Mouse (Mus musculus) liver, postnatal 0 days (tissue): Measurements from ENCODE around the gene Hoxa7. TPM values are rescaled to one million over a fixed set of nuclear protein-coding genes. Genes with fewer than 3 reads are reported as not detected.

Experiments used
- ATAC-seq: fragments of 200-750 bp; cut with Nextera tagmentation; 2 replicates; pipeline ENCODE4 v1.8.0; 2017; ENCODE audit warnings: mild to moderate bottlenecking, moderate library complexity
- DNase-seq: peaks from one replicate; pipeline ENCODE4 v3.0.0-alpha.2; 2016
- H3K27ac ChIP-seq: fragments of 300-500 bp; sonication (generic); 2 replicates; pipeline ENCODE4 v1.5.1; 2014; ENCODE audit warnings: antibody characterized with exemption, moderate library complexity, mild to moderate bottlenecking, low read depth
- H3K27me3 ChIP-seq: fragments of 300-500 bp; sonication (generic); 2 replicates; pipeline ENCODE4 v1.6.1; 2014; ENCODE audit warnings: low read length, control low read depth, mixed read lengths; ENCODE audit not compliant: insufficient read depth
- H3K36me3 ChIP-seq: fragments of 300-500 bp; sonication (generic); replicated peaks from 2 replicates; pipeline ENCODE4 v1.6.1; 2014; ENCODE audit warnings: mild to moderate bottlenecking, control low read depth, low read length, moderate library complexity, mixed read lengths; ENCODE audit not compliant: insufficient read depth
- H3K4me1 ChIP-seq: fragments of 300-500 bp; sonication (generic); 2 replicates; pipeline ENCODE4 v1.6.1; 2014; ENCODE audit warnings: antibody characterized with exemption, mild to moderate bottlenecking, control low read depth; ENCODE audit not compliant: insufficient read depth
- H3K4me2 ChIP-seq: fragments of 300-500 bp; sonication (generic); 2 replicates; pipeline ENCODE4 v1.6.1; 2014; ENCODE audit warnings: low read depth, mild to moderate bottlenecking, low read length, moderate library complexity, mixed read lengths
- H3K4me3 ChIP-seq: fragments of 300-500 bp; sonication (generic); 2 replicates; pipeline ENCODE4 v1.5.1; 2014; ENCODE audit warnings: low read depth, low read length
- H3K9ac ChIP-seq: fragments of 300-500 bp; sonication (generic); replicated peaks from 2 replicates; pipeline ENCODE4 v1.6.1; 2014; ENCODE audit warnings: mild to moderate bottlenecking, moderate library complexity
- H3K9me3 ChIP-seq: fragments of 300-500 bp; sonication (generic); 2 replicates; pipeline ENCODE4 v1.6.1; 2016; ENCODE audit warnings: mild to moderate bottlenecking, control low read depth, low read length, mixed read lengths
- CTCF ChIP-seq: sonication (generic); IDR thresholded peaks from 2 replicates; pipeline ENCODE4 v1.5.1; 2016; ENCODE audit warnings: antibody characterized with exemption, low read depth
- EP300 ChIP-seq: IDR thresholded peaks from 2 replicates; pipeline ENCODE4 v1.6.1; 2016; ENCODE audit warnings: antibody characterized with exemption, low read depth, mild to moderate bottlenecking
- WGBS: fragments of 180-500 bp; shearing (Covaris S2); extraction: QIAGEN DNeasy Blood & Tissue Kit; methylation state at CpG from one replicate; pipeline ENCODE4 v1.1.7; 2014; ENCODE audit not compliant: insufficient replicate concordance; 5-methylcytosine and 5-hydroxymethylcytosine counted together
- polyA plus RNA-seq: library from polyadenylated mRNA; unstranded; fragments of >200 nt; fragmentation: Nextera tagmentation; extraction: Ambion mirVana; gene quantifications from 2 replicates; pipeline ENCODE4 v1.2.1, GENCODE M21; 2015

Gene Hoxa7
- polyA plus RNA-seq, 1 experiment from 2014 or later: 0.39 TPM

GRCm38 (mm10) chr6:52234428-52235140 lies 12.9 kb upstream of the Hoxa7 start:
- ATAC-seq: no peak
- H3K4me2 ChIP-seq: no peak overlapping the region
- H3K4me3 ChIP-seq: 0 out of 2 replicates have a peak overlapping the region, but pooled peaks have one; percentile 6
- 0 out of 2 replicates have a peak, but pooled peaks cover 2% of the 10 kb centered on the region for H3K4me1 ChIP-seq
- peaks cover 99% of the 10 kb centered on the region for H3K27me3 ChIP-seq
- no peaks in the 10 kb centered on the region for H3K36me3 ChIP-seq
- TF ChIP-seq CTCF (no peak), EP300 (no peak)
- H3K9me3 ChIP-seq: no peaks in the 10 kb centered on the region
- no peak for DNase-seq
- H3K9ac ChIP-seq: no peak overlapping the region
- H3K27ac ChIP-seq: no peak overlapping the region
- 3% methylated on average over 52 of the region's 68 CpGs for WGBS

GRCm38 (mm10) chr6:52233546-52234427 lies 12.1 kb upstream of the Hoxa7 start:
- H3K4me2 ChIP-seq: no peak overlapping the region
- H3K4me3 ChIP-seq: 0 out of 2 replicates have a peak overlapping the region, but pooled peaks have one; percentile 6
- ATAC-seq (no peak), DNase-seq (no peak)
- no peak overlapping the region for H3K27ac ChIP-seq
- peaks cover 99% of the 10 kb centered on the region for H3K27me3 ChIP-seq
- H3K36me3 ChIP-seq: no peaks in the 10 kb centered on the region
- H3K9ac ChIP-seq: no peak overlapping the region
- WGBS: 2% methylated on average over 64 of the region's 70 CpGs
- TF ChIP-seq CTCF (no peak), EP300 (no peak)
- 0 out of 2 replicates have a peak, but pooled peaks cover 2% of the 10 kb centered on the region for H3K4me1 ChIP-seq
- H3K9me3 ChIP-seq: no peaks in the 10 kb centered on the region

- Histone ChIP-seq H3K4me2 (no peak overlapping the region), H3K27ac (no peak overlapping the region), H3K9me3 (no peaks in the 10 kb centered on the region), H3K36me3 (no peaks in the 10 kb centered on the region), H3K27me3 (peaks cover 97% of the 10 kb centered on the region), H3K4me3 (no peak overlapping the region), H3K9ac (no peak overlapping the region), H3K4me1 (0 out of 2 replicates have a peak, but pooled peaks cover 2% of the 10 kb centered on the region)
- TF ChIP-seq CTCF: no peak
- ATAC-seq (no peak), DNase-seq (no peak)
- 5% methylated on average over 23 of the region's 23 CpGs for WGBS
Measured at GRCm38 (mm10) chr6:52232984-52233545, 11.4 kb upstream of the Hoxa7 start.

DNA sequence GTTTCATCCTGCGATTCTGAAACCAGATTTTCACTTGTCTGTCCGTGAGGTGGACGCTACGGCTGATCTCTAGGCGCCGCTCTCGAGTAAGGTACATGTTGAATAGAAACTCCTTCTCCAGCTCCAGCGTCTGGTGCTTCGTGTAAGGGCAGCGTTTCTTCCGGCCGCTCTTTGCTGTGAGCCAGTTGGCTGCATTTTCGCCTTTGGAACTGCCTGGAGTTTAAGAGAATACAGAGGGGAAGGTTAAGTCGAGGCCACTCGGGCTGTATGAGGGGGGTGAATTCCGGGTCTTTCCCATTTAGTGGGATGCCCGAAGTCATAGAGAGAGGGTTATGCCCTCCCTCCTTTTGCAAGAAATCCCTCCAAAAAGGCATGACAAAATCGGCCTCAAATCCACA lies 10.9 kb upstream of the Hoxa7 start:
- Histone ChIP-seq H3K9ac (no peak overlapping the region), H3K4me3 (no peak overlapping the region; the same call in 1 of the 2 replicates)
- WGBS: 1% methylated on average over 18 of the region's 18 CpGs

DNA sequence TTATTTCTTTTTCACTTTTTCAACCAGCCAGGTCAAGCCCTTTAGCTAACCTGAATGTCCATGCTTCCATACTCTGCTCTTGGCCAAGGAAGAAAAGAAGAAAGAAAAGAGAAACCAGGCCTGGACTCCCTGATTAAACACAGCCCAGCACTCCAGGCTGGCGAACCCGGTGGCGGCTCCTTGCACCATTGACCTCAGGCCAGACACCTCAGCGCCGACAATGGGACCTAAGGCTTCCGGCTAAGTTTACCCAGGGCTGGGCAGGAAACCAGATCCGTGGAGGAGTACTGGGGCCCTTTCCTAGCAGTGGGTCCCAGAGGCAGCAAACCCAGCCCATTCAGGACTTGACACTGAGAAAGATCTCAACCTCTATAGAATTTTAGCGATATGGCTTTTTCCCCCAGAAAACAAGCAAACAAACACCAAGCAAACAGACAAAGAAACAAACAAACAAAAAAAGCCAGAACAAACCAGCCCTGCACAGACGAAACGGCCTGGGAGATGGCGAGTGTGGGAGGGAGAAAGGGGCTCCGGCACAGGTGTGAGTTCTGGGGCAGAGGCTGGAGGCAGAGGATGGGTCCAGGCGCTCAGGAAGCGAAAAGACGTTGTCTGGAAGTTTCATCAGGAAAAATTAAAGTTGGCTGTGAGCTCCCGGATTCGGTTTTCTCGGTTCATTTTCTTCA lies 10.4 kb upstream of the Hoxa7 start:
- Histone ChIP-seq H3K9ac (no peak overlapping the region), H3K27me3 (peaks cover 97% of the 10 kb centered on the region), H3K4me3 (no peak overlapping the region; the same call in 1 of the 2 replicates), H3K9me3 (no peaks in the 10 kb centered on the region), H3K36me3 (no peaks in the 10 kb centered on the region), H3K4me2 (no peak overlapping the region), H3K27ac (no peak overlapping the region), H3K4me1 (0 out of 2 replicates have a peak, but pooled peaks cover 2% of the 10 kb centered on the region)
- DNase-seq: no peak
- TF ChIP-seq EP300 (no peak), CTCF (no peak)
- ATAC-seq: no peak
- 2% methylated on average over 18 of the region's 18 CpGs for WGBS

More for the DNA sequence above, 10.9 kb upstream of the Hoxa7 start:
- H3K36me3 ChIP-seq: no peaks in the 10 kb centered on the region
- ATAC-seq (no peak), DNase-seq (no peak)
- peaks cover 97% of the 10 kb centered on the region for H3K27me3 ChIP-seq
- TF ChIP-seq EP300 (no peak), CTCF (no peak)
- H3K27ac ChIP-seq: no peak overlapping the region
- H3K9me3 ChIP-seq: no peaks in the 10 kb centered on the region
- H3K4me2 ChIP-seq: no peak overlapping the region
- H3K4me1 ChIP-seq: 0 out of 2 replicates have a peak, but pooled peaks cover 2% of the 10 kb centered on the region
